Mouse (Mus musculus): ENCODE results near the gene Rapgef6.

GRCm38 (mm10) chr11:54673575-54674298, 151.1 kb downstream of the Rapgef6 start:
- no peak for TF ChIP-seq CTCF (IDR thresholded peaks at IDR 0.05; ENCODE audit: extremely low read depth, insufficient read length, insufficient replicate concordance, low read depth, low read length)
- TF ChIP-seq POLR2A (IDR thresholded peaks at IDR 0.05; ENCODE audit: low read depth, low read length), result no peak

Measured in small intestine, adult 2 months (tissue).